Mouse (Mus musculus): ENCODE results near the gene Etv4.

- TF ChIP-seq POLR2A (IDR thresholded peaks at IDR 0.05; ENCODE audit: insufficient read length, low read depth) (no peak), MAX (IDR thresholded peaks at IDR 0.05; ENCODE audit: low read depth) (no peak), USF1 (IDR thresholded peaks at IDR 0.05; ENCODE audit: low read depth) (no peak), MYOD1 (IDR thresholded peaks at IDR 0.05; ENCODE audit: control insufficient read depth in 1 of 3, insufficient read length in 2 of 3, low read depth in 2 of 3) (no peak), MYOG (IDR thresholded peaks at IDR 0.05; ENCODE audit: control insufficient read depth in 1 of 3, insufficient read depth in 1 of 3, insufficient read length in 2 of 3, low read depth in 2 of 3) (no peak), E2F4 (IDR thresholded peaks at IDR 0.05; ENCODE audit: insufficient read depth) (no peak), POLR2AphosphoS2 (IDR thresholded peaks at IDR 0.05; ENCODE audit: insufficient read length, low read depth) (no peak), CEBPB (IDR thresholded peaks at IDR 0.05; ENCODE audit: insufficient read depth, poor library complexity, severe bottlenecking) (no peak), SRF (IDR thresholded peaks at IDR 0.05; ENCODE audit: control insufficient read depth, insufficient read length, low read depth) (no peak), TCF12 (IDR thresholded peaks at IDR 0.05; ENCODE audit: insufficient read depth, poor library complexity, severe bottlenecking) (no peak), TCF3 (IDR thresholded peaks at IDR 0.05; ENCODE audit: insufficient read length, low read depth) (no peak)
Observed at GRCm38 (mm10) chr11:101763723-101764122, 21.4 kb downstream of the Etv4 start.

All from myocyte (in vitro differentiated cells).